Mouse (Mus musculus): ENCODE measurements around the gene Insl6.

DNA sequence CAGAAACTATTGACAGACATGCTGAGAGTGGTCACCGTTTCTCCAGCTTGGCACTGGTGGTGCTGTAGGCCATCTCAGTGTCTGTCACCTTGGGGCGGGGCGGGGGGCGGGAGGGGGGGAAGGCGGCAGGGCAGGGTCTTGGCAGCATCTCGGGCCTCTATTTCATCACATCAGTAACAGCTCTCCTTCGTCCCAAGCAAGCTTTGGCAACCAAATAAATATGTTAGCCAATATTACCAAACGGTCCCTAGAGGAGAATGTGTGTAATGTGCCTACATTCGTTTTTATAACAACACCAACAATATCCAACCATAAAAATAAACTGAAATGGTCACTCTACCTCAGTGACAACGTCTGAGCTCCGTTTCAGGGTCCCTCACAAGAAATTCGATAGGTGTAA is 45.0 kb upstream of the Insl6 start:
- TF ChIP-seq CTCF (IDR thresholded peaks at IDR 0.05; ENCODE audit: control insufficient read depth, insufficient read depth, insufficient replicate concordance, low read depth, low read length) (no peak), POLR2A (IDR thresholded peaks at IDR 0.05; ENCODE audit: control insufficient read depth, low read depth, low read length) (no peak)

Measured in testis, adult 2 months (tissue).